Mouse (Mus musculus) kidney, embryonic 16.5 days (tissue): ENCODE results near the gene Pex11b. TPM values are rescaled to one million over a fixed set of nuclear protein-coding genes. Genes with fewer than 3 reads are reported as not detected.
"Not testable (repeated sequence)": the region's sequence is repeated elsewhere in the genome, so short reads cannot be mapped to it uniquely, and the experiment has no call there.

Experiments used
- ATAC-seq: fragments of 200-750 bp; cut with Nextera tagmentation; 2 replicates; pipeline ENCODE4 v1.8.0; 2017; ENCODE audit warnings: moderate TSS enrichment; ENCODE audit not compliant: low FRiP score, low TSS enrichment
- H3K27ac ChIP-seq: fragments of 300-500 bp; sonication (generic); 2 replicates; pipeline ENCODE4 v1.5.1; 2014; ENCODE audit warnings: low read length
- H3K27me3 ChIP-seq: fragments of 300-500 bp; sonication (generic); 2 replicates; pipeline ENCODE4 v1.6.1; 2014; ENCODE audit warnings: low read length, control low read depth, mixed read lengths; ENCODE audit not compliant: insufficient read depth
- H3K36me3 ChIP-seq: fragments of 300-500 bp; sonication (generic); 2 replicates; pipeline ENCODE4 v1.6.1; 2014; ENCODE audit warnings: low read length, control low read depth, mixed read lengths; ENCODE audit not compliant: insufficient read depth
- H3K4me1 ChIP-seq: fragments of 300-500 bp; sonication (generic); 2 replicates; pipeline ENCODE4 v1.6.1; 2014; ENCODE audit warnings: low read length, control low read depth, mixed read lengths; ENCODE audit not compliant: insufficient read depth
- H3K4me2 ChIP-seq: fragments of 300-500 bp; sonication (generic); replicated peaks from 2 replicates; pipeline ENCODE4 v1.6.1; 2014; ENCODE audit warnings: low read depth, low read length
- H3K4me3 ChIP-seq: fragments of 300-500 bp; sonication (generic); 2 replicates; pipeline ENCODE4 v1.5.1; 2014; ENCODE audit warnings: mild to moderate bottlenecking, low read length
- H3K9ac ChIP-seq: fragments of 300-500 bp; sonication (generic); replicated peaks from 2 replicates; pipeline ENCODE4 v1.6.1; 2014; ENCODE audit warnings: low read length
- H3K9me3 ChIP-seq: fragments of 300-500 bp; sonication (generic); 2 replicates; pipeline ENCODE4 v1.6.1; 2016; ENCODE audit warnings: low read length, control low read depth
- WGBS: fragments of 180-500 bp; shearing (Covaris S2); extraction: QIAGEN DNeasy Blood & Tissue Kit; methylation state at CpG from one replicate; pipeline ENCODE4 v1.1.7; 2014; 5-methylcytosine and 5-hydroxymethylcytosine counted together
- polyA plus RNA-seq: library from polyadenylated mRNA; unstranded; fragments of >200 nt; fragmentation: Nextera tagmentation; extraction: Ambion mirVana; gene quantifications from 2 replicates; pipeline ENCODE4 v1.2.1, GENCODE M21; 2015

Gene Pex11b
- polyA plus RNA-seq, 1 experiment from 2014 or later, result 60.6 TPM

- WGBS, result 82% methylated on average over 3 of the region's 3 CpGs
- H3K4me1 ChIP-seq, result no peaks in the 10 kb centered on the region
- H3K4me2 ChIP-seq, result no peak overlapping the region
- H3K27me3 ChIP-seq, result no peaks in the 10 kb centered on the region
- H3K27ac ChIP-seq, result no peak overlapping the region
- H3K4me3 ChIP-seq, result no peak overlapping the region
- H3K9me3 ChIP-seq, result no peaks in the 10 kb centered on the region
- ATAC-seq, result no peak
- no peak overlapping the region for H3K9ac ChIP-seq
- H3K36me3 ChIP-seq, result peaks cover 18% of the 10 kb centered on the region
Measured at GRCm38 (mm10) chr3:96647365-96647764, 12.2 kb downstream of the Pex11b start.

- Histone ChIP-seq H3K4me1 (peaks cover 15% of the 10 kb centered on the region), H3K4me2 (no peak overlapping the region), H3K27ac (no peak overlapping the region), H3K36me3 (no peaks in the 10 kb centered on the region), H3K4me3 (no peak overlapping the region), H3K9me3 (no peaks in the 10 kb centered on the region), H3K27me3 (no peaks in the 10 kb centered on the region), H3K9ac (no peak overlapping the region)
- WGBS, result 93% methylated on average over 2 of the region's 2 CpGs
- no peak for ATAC-seq
Measured at GRCm38 (mm10) chr3:96660901-96661300, 25.7 kb downstream of the Pex11b start.

GRCm38 (mm10) chr3:96662731-96663316 is 27.6 kb downstream of the Pex11b start:
- no peak for ATAC-seq
- 48% methylated on average over 8 of the region's 8 CpGs for WGBS
- H3K36me3 ChIP-seq, result no peaks in the 10 kb centered on the region
- H3K4me1 ChIP-seq, result peaks cover 15% of the 10 kb centered on the region
- no peak overlapping the region for H3K4me3 ChIP-seq
- peak overlapping the region; percentile 53 for H3K4me2 ChIP-seq
- no peaks in the 10 kb centered on the region for H3K9me3 ChIP-seq
- H3K27me3 ChIP-seq, result no peaks in the 10 kb centered on the region
- peak overlapping the region; percentile 49; the same call in 1 of the 2 replicates for H3K27ac ChIP-seq
- H3K9ac ChIP-seq, result no peak overlapping the region

GRCm38 (mm10) chr3:96663432-96664239 is 28.5 kb downstream of the Pex11b start:
- peaks cover 15% of the 10 kb centered on the region for H3K4me1 ChIP-seq
- no peaks in the 10 kb centered on the region for H3K36me3 ChIP-seq
- whole genome bisulfite sequencing, result 6% methylated on average over 16 of the region's 18 CpGs
- H3K27me3 ChIP-seq, result no peaks in the 10 kb centered on the region
- peak overlapping the region; percentile 36 for H3K4me3 ChIP-seq
- peak overlapping the region; percentile 49 for H3K27ac ChIP-seq
- H3K9ac ChIP-seq, result peak overlapping the region; percentile 46
- peak; percentile 92 for ATAC-seq
- H3K4me2 ChIP-seq, result peak overlapping the region; percentile 53
- no peaks in the 10 kb centered on the region for H3K9me3 ChIP-seq

- not testable (repeated sequence) for H3K9ac ChIP-seq, H3K9me3 ChIP-seq, H3K27ac ChIP-seq, H3K36me3 ChIP-seq, ATAC-seq, H3K4me2 ChIP-seq, H3K4me3 ChIP-seq, H3K27me3 ChIP-seq
- WGBS, result 92% methylated on average over 7 of the region's 7 CpGs
- peaks cover 21% of the 10 kb centered on the region for H3K4me1 ChIP-seq
Measured at GRCm38 (mm10) chr3:96665732-96666363, 30.7 kb downstream of the Pex11b start.

- WGBS, result 83% methylated on average over 5 of the region's 5 CpGs
Measured at GRCm38 (mm10) chr3:96666916-96667315, 31.7 kb downstream of the Pex11b start.

GRCm38 (mm10) chr3:96667316-96667715 is 32.1 kb downstream of the Pex11b start:
- Histone ChIP-seq H3K4me1 (peaks cover 23% of the 10 kb centered on the region), H3K4me3 (no peak overlapping the region), H3K27ac (no peak overlapping the region), H3K36me3 (no peaks in the 10 kb centered on the region), H3K27me3 (no peaks in the 10 kb centered on the region), H3K4me2 (no peak overlapping the region), H3K9ac (no peak overlapping the region), H3K9me3 (no peaks in the 10 kb centered on the region)
- no peak for ATAC-seq
- WGBS, result 47% methylated on average over 1 of the region's 1 CpGs

More at GRCm38 (mm10) chr3:96666916-96667315, 31.7 kb downstream of the Pex11b start:
- no peaks in the 10 kb centered on the region for H3K9me3 ChIP-seq
- H3K9ac ChIP-seq, result no peak overlapping the region
- H3K27ac ChIP-seq, result no peak overlapping the region
- H3K36me3 ChIP-seq, result no peaks in the 10 kb centered on the region
- peaks cover 23% of the 10 kb centered on the region for H3K4me1 ChIP-seq
- H3K4me2 ChIP-seq, result no peak overlapping the region
- H3K4me3 ChIP-seq, result no peak overlapping the region
- H3K27me3 ChIP-seq, result no peaks in the 10 kb centered on the region
- no peak for ATAC-seq

GRCm38 (mm10) chr3:96668424-96669067 is 33.4 kb downstream of the Pex11b start:
- Histone ChIP-seq H3K9ac (no peak overlapping the region), H3K36me3 (no peaks in the 10 kb centered on the region), H3K4me1 (peaks cover 16% of the 10 kb centered on the region), H3K27me3 (no peaks in the 10 kb centered on the region), H3K27ac (no peak overlapping the region), H3K4me2 (no peak overlapping the region), H3K4me3 (no peak overlapping the region), H3K9me3 (no peaks in the 10 kb centered on the region)
- ATAC-seq, result no peak
- 90% methylated on average over 5 of the region's 5 CpGs for WGBS

GRCm38 (mm10) chr3:96669727-96670468 is 34.7 kb downstream of the Pex11b start, which contains the start of gene Ankrd35:
Gene Ankrd35 (plus strand): TSS chr3:96670131.
- 0 out of 2 replicates have a peak within 1 kb of the TSS, but pooled peaks have one; percentile 18 for H3K9ac ChIP-seq
- peak within 1 kb of the TSS; percentile 43 for H3K4me3 ChIP-seq
- H3K9me3 ChIP-seq, result no peaks in the 10 kb centered on the region
- ATAC-seq, result peak; percentile 96
- no peaks in the 10 kb centered on the region for H3K36me3 ChIP-seq
- peaks cover 18% of the 10 kb centered on the region for H3K4me1 ChIP-seq
- H3K27ac ChIP-seq, result 0 out of 2 replicates have a peak within 1 kb of the TSS, but pooled peaks have one; percentile 7
- H3K4me2 ChIP-seq, result peak within 1 kb of the TSS; percentile 78
- WGBS, result 2% methylated on average over 35 of the region's 35 CpGs
- H3K27me3 ChIP-seq, result no peaks in the 10 kb centered on the region
